Comparison of ENCODE assay signal across 34 mouse cellular contexts in the genomic region with DNA sequence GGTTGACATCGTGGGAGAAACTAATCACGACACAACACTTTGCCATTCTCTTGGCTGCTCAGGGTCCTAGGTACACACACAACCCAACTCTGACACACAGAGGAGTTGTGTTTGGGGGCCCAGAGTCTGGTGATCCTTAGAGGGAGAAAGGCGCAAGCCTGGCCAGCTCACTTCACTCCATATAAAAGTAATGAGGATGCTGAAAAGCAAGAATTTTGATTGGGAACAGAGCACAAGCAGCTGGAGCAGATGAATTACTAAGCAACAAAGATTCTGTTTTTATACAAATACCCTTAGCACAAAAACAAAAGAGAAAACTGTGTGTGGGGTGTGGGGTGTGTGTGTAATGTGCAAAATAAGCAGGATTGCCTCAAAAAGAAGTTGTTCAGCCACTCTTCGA.
DNase-seq lines count a peak whose midpoint lies in the region; ATAC-seq and TF ChIP-seq lines count a peak whose summit lies in the region.
"Had no signal": no experiment of that assay in that cellular context is flagged by ENCODE, and none has a peak within 500 bp of the region (broad histone marks: within the 10 kb centered on the region; RNA-seq: fewer than 3 reads in every experiment).

No protein-coding gene starts in this region.

- ATAC-seq in embryonic facial prominence, embryonic 13.5 days (ENCODE audit: insufficient number of reproducible peaks, insufficient read depth, low FRiP score, low TSS enrichment, low read depth) = no peak
- no peak for ATAC-seq in kidney, postnatal 0 days (replicated peaks; ENCODE audit: low FRiP score, low read depth)
- no peak for ATAC-seq in forebrain, embryonic 15.5 days (replicated peaks)
- ATAC-seq: hindbrain, embryonic 16.5 days; intestine, embryonic 16.5 days; liver, embryonic 12.5 days; liver, postnatal 0 days; Patski had no signal

- no peak for DNase-seq in embryonic facial prominence, embryonic 10.5 days (ENCODE audit: low spot score)
- peak; percentile 70 for DNase-seq in kidney, postnatal 0 days (ENCODE audit: low spot score)
- no peak for DNase-seq in kidney, postnatal 14 days
- no peak for DNase-seq in limb, embryonic 10.5 days (ENCODE audit: low spot score)
- DNase-seq in heart, adult 11 months = no peak
- DNase-seq: adrenal gland, postnatal 10 days; cerebellum, adult 8-10 months; cerebellum, postnatal 25 days; gastrocnemius, postnatal 36 days; heart, adult 2 months; kidney, adult 9 months; kidney, postnatal 36 days; layer of hippocampus, postnatal 36 days; left cerebral cortex, postnatal 4 days; liver, postnatal 0 days; lung, postnatal 10 days; midbrain, embryonic 14.5 days; right cerebral cortex, postnatal 25 days; thymus, adult 18-20 months; thymus, postnatal 36 days had no signal

- 0 out of 2 replicates have a peak overlapping the region, but pooled peaks have one; percentile 9 for H3K4me2 ChIP-seq in embryonic facial prominence, embryonic 13.5 days
- H3K4me2 ChIP-seq in kidney, postnatal 0 days (ENCODE audit: low read length) = no peak overlapping the region
- H3K4me2 ChIP-seq in forebrain, embryonic 15.5 days (replicated peaks) = no peak overlapping the region
- H3K4me2 ChIP-seq: forebrain, embryonic 12.5 days; heart, embryonic 13.5 days; liver, embryonic 12.5 days had no signal

- no peak for TF ChIP-seq CTCF in kidney, postnatal 0 days (IDR thresholded peaks at IDR 0.05; ENCODE audit: low read depth)
- TF ChIP-seq CTCF in olfactory bulb, adult 2 months (IDR thresholded peaks at IDR 0.05; ENCODE audit: insufficient read depth, low read depth, low read length) = no peak

- H3K27me3 ChIP-seq in embryonic facial prominence, embryonic 13.5 days = no peaks in the 10 kb centered on the region
- H3K27me3 ChIP-seq in embryonic facial prominence, embryonic 10.5 days (replicated peaks; ENCODE audit: low read depth, poor library complexity, severe bottlenecking) = no peaks in the 10 kb centered on the region
- H3K27me3 ChIP-seq in kidney, postnatal 0 days (ENCODE audit: insufficient read depth, low read length) = no peaks in the 10 kb centered on the region
- 0 out of 2 replicates have a peak, but pooled peaks cover 6% of the 10 kb centered on the region for H3K27me3 ChIP-seq in limb, embryonic 10.5 days (ENCODE audit: low read depth, poor library complexity, severe bottlenecking)
- H3K27me3 ChIP-seq in forebrain, embryonic 15.5 days = no peaks in the 10 kb centered on the region
- H3K27me3 ChIP-seq: CH12.LX; forebrain, embryonic 12.5 days; liver, embryonic 12.5 days; Patski had no signal

- H3K4me3 ChIP-seq in embryonic facial prominence, embryonic 13.5 days = no peak overlapping the region
- H3K4me3 ChIP-seq in embryonic facial prominence, embryonic 10.5 days = no peak overlapping the region
- no peak overlapping the region for H3K4me3 ChIP-seq in kidney, postnatal 0 days (replicated peaks; ENCODE audit: low read depth, low read length)
- H3K4me3 ChIP-seq in limb, embryonic 10.5 days = no peak overlapping the region
- no peak overlapping the region for H3K4me3 ChIP-seq in olfactory bulb, adult 2 months (ENCODE audit: insufficient read depth, low read depth, low read length)
- no peak overlapping the region for H3K4me3 ChIP-seq in forebrain, embryonic 15.5 days
- H3K4me3 ChIP-seq: erythroblast, embryonic 14.5 days; forebrain, embryonic 12.5 days; heart, adult 2 months; heart, embryonic 13.5 days; hindbrain, embryonic 10.5 days; liver, embryonic 12.5 days had no signal

- 72% methylated on average over 4 of the region's 4 CpGs for WGBS in embryonic facial prominence, embryonic 13.5 days
- 90% methylated on average over 4 of the region's 4 CpGs for WGBS in embryonic facial prominence, embryonic 10.5 days
- 72% methylated on average over 4 of the region's 4 CpGs for WGBS in kidney, postnatal 0 days
- WGBS in limb, embryonic 10.5 days = 91% methylated on average over 4 of the region's 4 CpGs
- 41% methylated on average over 4 of the region's 4 CpGs for WGBS in olfactory bulb, adult 2 months
- 72% methylated on average over 4 of the region's 4 CpGs for WGBS in forebrain, embryonic 15.5 days

- TF ChIP-seq POLR2A in olfactory bulb, adult 2 months (IDR thresholded peaks at IDR 0.05; ENCODE audit: insufficient read depth, low read depth, low read length) = no peak

- peaks cover 66% of the 10 kb centered on the region for H3K36me3 ChIP-seq in embryonic facial prominence, embryonic 13.5 days
- peaks cover 77% of the 10 kb centered on the region for H3K36me3 ChIP-seq in embryonic facial prominence, embryonic 10.5 days (replicated peaks)
- peaks cover 38% of the 10 kb centered on the region; the same call in 1 of the 2 replicates for H3K36me3 ChIP-seq in kidney, postnatal 0 days (ENCODE audit: insufficient read depth, low read length)
- H3K36me3 ChIP-seq in limb, embryonic 10.5 days = peaks cover 76% of the 10 kb centered on the region
- H3K36me3 ChIP-seq in forebrain, embryonic 15.5 days = no peaks in the 10 kb centered on the region

- H3K9ac ChIP-seq in embryonic facial prominence, embryonic 13.5 days = no peak overlapping the region
- no peak overlapping the region for H3K9ac ChIP-seq in kidney, postnatal 0 days (ENCODE audit: low read depth, low read length)
- H3K9ac ChIP-seq in forebrain, embryonic 15.5 days (replicated peaks) = no peak overlapping the region
- H3K9ac ChIP-seq: forebrain, embryonic 12.5 days; heart, embryonic 13.5 days; liver, embryonic 12.5 days; liver, postnatal 0 days had no signal

- peaks cover 28% of the 10 kb centered on the region for H3K4me1 ChIP-seq in embryonic facial prominence, embryonic 13.5 days
- peaks cover 31% of the 10 kb centered on the region for H3K4me1 ChIP-seq in embryonic facial prominence, embryonic 10.5 days
- H3K4me1 ChIP-seq in kidney, postnatal 0 days (replicated peaks; ENCODE audit: insufficient read depth, low read length) = 0 out of 2 replicates have a peak, but pooled peaks cover 3% of the 10 kb centered on the region
- H3K4me1 ChIP-seq in limb, embryonic 10.5 days = peaks cover 48% of the 10 kb centered on the region
- H3K4me1 ChIP-seq in olfactory bulb, adult 2 months (ENCODE audit: control insufficient read depth, insufficient read depth, low read length) = peaks cover 37% of the 10 kb centered on the region
- H3K4me1 ChIP-seq in forebrain, embryonic 15.5 days = no peaks in the 10 kb centered on the region

- peak overlapping the region; percentile 33; the same call in 1 of the 2 replicates for H3K27ac ChIP-seq in embryonic facial prominence, embryonic 13.5 days
- H3K27ac ChIP-seq in embryonic facial prominence, embryonic 10.5 days (replicated peaks) = no peak overlapping the region
- H3K27ac ChIP-seq in kidney, postnatal 0 days = peak overlapping the region; percentile 62; the same call in 1 of the 2 replicates
- H3K27ac ChIP-seq in limb, embryonic 10.5 days = peak overlapping the region; percentile 57; the same call in 1 of the 2 replicates
- peak overlapping the region; percentile 52 for H3K27ac ChIP-seq in olfactory bulb, adult 2 months (ENCODE audit: insufficient read depth, low read depth, low read length)
- H3K27ac ChIP-seq in forebrain, embryonic 15.5 days (replicated peaks) = no peak overlapping the region
- H3K27ac ChIP-seq: forebrain, embryonic 12.5 days; heart, adult 2 months; heart, embryonic 13.5 days; hindbrain, embryonic 10.5 days; liver, embryonic 12.5 days; macrophage; stomach, postnatal 0 days had no signal

- no peaks in the 10 kb centered on the region for H3K9me3 ChIP-seq in embryonic facial prominence, embryonic 13.5 days
- H3K9me3 ChIP-seq in embryonic facial prominence, embryonic 10.5 days = no peaks in the 10 kb centered on the region
- H3K9me3 ChIP-seq in kidney, postnatal 0 days (replicated peaks; ENCODE audit: low read length) = no peaks in the 10 kb centered on the region
- H3K9me3 ChIP-seq in limb, embryonic 10.5 days (replicated peaks) = no peaks in the 10 kb centered on the region
- H3K9me3 ChIP-seq in forebrain, embryonic 15.5 days = no peaks in the 10 kb centered on the region
- H3K9me3 ChIP-seq: forebrain, embryonic 12.5 days; heart, embryonic 13.5 days; hindbrain, embryonic 10.5 days; liver, embryonic 12.5 days had no signal

Comparison
In these comparisons a context has a peak if more than half of its experiments do, and no peak if none do; other contexts are left out.
1. H3K27ac ChIP-seq: peak in embryonic facial prominence, embryonic 13.5 days (single experiment), kidney, postnatal 0 days (single experiment), limb, embryonic 10.5 days (single experiment) and olfactory bulb, adult 2 months (single experiment); none in embryonic facial prominence, embryonic 10.5 days (single experiment) and forebrain, embryonic 15.5 days (single experiment).